Mouse (Mus musculus) liver (tissue): ENCODE results near the gene Pih1d1.
"Not testable (repeated sequence)": the region's sequence is repeated elsewhere in the genome, so short reads cannot be mapped to it uniquely, and the experiment has no call there.

Source experiments
- DNase-seq: peaks from one replicate; pipeline ENCODE4 v3.0.0-alpha.2; 2020; ENCODE audit warnings: mixed read lengths

Pih1d1 gene

GRCm38 (mm10) chr7:45148534-45149098 is 5.5 kb upstream of the Pih1d1 start:
- DNase-seq: no peak

DNA sequence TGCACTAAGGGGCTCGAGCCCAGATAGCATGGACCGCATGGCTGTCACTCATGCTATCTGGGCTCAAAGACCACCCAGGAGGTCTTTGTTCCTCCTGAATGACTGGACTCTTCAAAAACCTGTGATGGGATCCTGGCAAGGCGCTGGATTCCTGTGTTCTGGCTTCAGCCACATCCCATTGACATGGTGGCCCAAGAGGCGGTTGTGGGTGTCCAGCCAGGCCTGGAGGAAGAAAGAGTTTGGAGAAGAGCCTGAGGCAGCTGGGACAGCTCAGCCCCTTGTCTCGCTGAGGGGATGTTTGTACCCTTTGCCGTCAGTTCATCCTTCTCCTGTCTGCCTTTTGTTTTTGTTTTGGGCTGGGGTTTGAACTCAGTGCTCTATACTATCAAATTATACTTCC is 4.6 kb upstream of the Pih1d1 start:
- DNase-seq: no peak

GRCm38 (mm10) chr7:45150321-45150720 is 3.8 kb upstream of the Pih1d1 start:
- no peak for DNase-seq

DNA sequence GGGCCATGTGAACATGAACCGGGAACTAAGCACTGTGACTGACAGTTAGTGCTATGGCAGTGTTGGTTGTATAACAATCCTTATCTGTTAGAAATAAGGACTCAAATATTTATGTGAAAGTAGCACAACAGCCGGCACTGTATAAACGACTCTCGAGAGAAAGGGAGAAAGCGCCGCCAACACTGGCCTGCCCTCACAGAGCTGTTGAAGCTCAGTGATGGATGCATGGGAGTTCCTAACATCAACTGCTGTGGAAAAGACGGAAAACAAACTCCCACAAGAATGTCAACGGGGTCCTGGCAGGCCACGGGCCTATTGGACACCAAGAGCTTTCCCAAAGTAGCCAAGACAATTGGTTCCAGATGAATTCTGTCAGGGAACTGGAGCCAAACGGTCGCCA is 2.8 kb upstream of the Pih1d1 start:
- no peak for DNase-seq

GRCm38 (mm10) chr7:45153052-45153451 is 1.1 kb upstream of the Pih1d1 start:
- not testable (repeated sequence) for DNase-seq

DNA sequence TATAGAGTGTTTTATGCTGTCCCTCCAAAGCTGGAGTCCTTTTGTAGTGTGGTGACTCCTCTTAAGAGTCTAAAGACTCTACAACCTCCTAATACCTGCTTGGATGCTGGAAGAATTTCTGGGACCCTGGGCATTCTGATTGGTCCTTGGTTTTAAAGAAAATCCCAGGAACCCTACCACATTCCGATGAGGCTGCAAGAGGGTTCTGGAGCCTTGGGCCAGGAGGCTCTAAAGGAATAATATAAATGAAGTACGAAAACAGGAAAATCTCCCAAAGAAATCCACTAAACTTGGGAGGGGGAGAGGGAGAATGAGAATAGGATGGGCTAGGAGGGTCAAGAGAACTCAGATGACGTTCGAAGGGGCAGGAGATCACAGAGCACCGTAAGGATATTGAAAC is 517 bp upstream of the Pih1d1 start:
- no peak for DNase-seq

DNA sequence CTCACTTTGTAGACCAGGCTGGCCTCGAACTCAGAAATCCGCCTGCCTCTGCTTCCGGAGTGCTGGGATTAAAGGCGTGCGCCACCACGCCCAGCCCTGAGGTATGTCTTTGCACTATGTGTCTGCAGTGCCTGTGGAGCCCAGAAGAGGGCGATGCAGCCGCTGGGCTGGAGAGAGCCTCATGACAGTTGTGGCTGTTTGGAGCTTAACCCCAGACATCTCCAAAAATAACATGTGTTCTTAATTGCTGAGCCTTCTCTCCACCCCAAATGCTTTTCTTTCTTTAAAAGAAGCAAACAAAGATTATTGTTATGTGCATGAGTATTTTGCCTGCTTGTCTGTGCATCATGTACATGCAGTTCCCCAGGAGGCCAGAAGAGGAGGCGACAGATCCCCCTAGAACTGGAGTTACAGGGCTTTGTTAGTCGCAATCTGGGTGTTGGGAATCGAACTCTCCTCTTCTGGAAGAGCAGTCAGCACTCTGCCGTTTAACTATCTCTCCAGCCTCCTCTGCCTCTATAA is 951 bp downstream of the Pih1d1 start:
- DNase-seq: peak; percentile 70

DNA sequence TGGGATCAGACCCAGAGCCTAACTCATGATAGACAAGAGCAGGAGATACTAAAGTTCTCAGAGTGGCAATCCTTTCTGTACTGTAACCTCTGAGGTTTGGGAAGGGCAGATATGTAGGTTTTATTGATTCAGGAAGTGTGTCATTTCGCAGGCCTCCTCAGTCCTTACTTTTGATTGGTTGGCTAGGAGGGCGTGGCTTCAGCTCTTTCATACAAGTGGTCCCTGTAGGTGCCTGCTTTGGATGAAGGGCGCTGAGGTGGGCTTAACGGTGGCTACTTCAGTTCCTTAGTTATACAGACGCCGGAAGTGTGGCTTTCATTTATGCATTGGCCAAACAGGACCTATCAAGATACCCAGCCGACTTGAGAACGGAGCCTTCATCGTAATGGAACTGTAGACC is 1.5 kb downstream of the Pih1d1 start:
- no peak for DNase-seq

DNA sequence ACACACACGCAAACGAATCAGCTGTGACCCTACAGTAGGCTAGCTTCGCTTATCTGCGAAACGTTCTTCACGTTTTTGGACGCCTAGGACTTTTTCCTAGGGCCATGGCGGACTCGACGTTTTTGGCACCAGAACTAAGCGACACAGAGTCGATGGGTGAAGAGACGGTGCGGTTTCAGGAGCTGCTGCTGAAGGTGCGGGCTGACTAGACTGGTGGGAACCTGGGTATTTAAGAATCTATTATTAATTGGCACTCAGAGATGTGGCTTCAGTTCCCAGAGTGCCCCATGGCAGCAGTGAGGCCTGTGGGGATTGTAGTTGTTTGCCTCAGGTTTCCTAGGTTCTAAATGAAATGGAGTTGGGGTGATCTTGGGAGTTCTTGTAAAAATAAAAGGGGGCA is 2.1 kb downstream of the Pih1d1 start:
- no peak for DNase-seq

GRCm38 (mm10) chr7:45157459-45157858 is 3.4 kb downstream of the Pih1d1 start:
- no peak for DNase-seq

DNA sequence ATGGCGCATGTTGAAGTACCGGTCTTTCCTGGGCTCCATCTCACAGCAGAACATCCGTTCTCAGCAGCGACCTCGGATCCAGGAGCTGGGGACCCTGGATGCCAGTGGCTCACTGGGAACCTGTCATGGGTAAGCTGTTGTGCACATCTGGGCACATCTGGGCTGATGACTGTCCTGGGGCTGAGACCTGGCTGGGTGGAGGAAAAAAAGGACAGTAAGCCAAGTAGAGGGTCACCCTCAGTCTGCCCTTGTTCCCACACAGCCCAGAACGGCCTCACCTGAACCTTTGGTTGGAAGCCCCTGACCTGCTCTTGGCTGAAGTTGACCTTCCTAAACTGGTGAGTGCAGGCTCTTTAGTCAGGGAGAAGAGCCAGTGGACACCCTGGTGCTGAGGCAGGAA is 4.9 kb downstream of the Pih1d1 start:
- DNase-seq: no peak

DNA sequence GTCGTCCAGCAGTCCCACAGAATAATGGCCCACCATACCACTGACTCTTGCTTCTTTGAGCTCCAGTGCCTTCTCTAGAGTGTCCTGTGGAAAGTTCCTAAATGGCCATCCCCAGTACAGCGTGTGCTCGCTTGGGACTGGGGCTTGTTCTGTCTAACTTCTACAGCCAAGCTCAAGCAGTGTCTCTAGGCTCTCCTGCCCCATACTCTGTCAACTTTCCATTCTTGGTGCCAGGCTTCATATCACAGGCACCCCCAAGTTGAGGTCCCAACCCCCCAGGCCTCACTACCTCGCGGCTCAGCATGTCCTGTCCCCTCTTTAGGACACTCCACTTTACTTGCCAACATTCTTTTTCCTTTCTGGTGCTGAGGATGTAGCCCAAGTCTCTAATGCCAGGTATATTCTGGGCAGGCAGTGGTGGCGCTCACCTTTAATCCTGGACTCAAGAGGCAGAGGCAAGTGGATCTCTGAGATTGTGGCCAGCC is 6.3 kb downstream of the Pih1d1 start:
- DNase-seq: no peak

GRCm38 (mm10) chr7:45160866-45161265 is 6.8 kb downstream of the Pih1d1 start:
- no peak for DNase-seq

- peak; percentile 84 for DNase-seq
These were observed 7.7 kb downstream of the Pih1d1 start for GRCm38 (mm10) chr7:45161612-45162473.

DNA sequence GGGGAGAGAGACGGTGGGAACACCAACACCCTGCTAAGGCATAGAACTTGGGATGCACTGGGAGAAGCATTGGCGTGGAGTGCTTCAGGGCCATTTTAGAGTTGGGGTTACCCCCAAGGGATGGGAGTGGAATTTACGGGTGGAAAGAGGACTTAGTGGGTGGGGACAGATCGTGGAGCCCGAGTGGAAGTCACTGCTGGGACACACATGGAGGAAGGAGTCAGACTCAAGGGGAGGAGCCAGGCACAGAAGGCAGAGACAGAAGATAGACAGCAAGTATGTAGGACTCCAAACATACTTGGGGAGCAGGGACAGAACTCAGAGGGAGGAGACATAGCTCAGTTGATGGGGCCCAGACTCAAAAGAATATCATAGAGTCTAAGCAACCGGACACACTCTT is 8.4 kb downstream of the Pih1d1 start:
- DNase-seq: no peak

DNA sequence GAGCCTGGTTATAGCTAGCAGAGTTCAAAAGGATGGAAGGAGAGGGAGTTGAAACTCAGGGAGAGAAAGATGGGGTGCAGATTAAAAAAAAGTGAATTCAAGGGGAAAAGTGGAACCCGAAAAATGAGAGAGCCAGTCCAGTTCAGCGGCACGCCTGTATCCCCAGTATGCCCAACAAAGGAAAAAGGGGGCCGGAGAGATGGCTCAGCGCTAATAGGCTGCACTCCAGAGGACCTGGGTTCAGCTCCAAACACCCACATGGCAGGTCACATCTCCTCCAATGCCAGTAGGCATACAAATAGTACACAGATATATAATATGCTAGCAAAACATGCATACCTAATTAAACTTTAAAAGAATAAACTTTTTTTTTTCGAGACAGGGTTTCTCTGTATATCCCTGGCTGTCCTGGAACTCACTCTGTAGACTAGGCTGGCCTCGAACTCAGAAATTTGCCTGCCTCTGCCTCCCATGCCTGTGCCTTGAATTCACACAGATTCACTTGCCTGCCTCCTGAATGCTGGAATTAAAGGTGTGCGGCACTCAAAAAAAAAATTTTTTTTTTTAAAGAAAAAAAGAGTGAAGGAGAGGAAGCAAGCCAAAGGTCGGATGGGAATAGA is 9.0 kb downstream of the Pih1d1 start:
- DNase-seq: no peak

- DNase-seq: peak; percentile 62
These were observed 9.8 kb downstream of the Pih1d1 start, which contains the start of gene Slc17a7 for GRCm38 (mm10) chr7:45163735-45164490. TSS of gene Slc17a7 (plus strand) at chr7:45163949.

DNA sequence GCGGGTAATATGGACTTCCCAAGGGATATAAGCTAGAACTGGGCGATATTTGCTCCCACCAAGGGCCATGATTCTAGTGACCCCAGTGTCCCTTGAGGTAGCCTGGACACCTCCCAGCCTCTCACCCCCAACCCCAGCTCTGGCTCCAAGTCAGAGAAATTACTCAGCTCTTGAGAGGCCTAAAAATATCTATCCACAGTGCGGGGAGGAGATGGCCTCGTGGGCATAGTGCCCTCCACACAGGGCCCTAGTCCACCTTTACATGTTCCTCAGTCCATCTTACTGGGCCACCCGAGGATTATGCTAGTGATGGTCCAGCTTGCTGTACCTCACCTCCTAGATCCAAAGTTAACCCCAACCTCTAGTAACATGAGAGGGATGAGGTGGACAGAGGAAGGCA is 10.7 kb downstream of the Pih1d1 start:
- no peak for DNase-seq

DNA sequence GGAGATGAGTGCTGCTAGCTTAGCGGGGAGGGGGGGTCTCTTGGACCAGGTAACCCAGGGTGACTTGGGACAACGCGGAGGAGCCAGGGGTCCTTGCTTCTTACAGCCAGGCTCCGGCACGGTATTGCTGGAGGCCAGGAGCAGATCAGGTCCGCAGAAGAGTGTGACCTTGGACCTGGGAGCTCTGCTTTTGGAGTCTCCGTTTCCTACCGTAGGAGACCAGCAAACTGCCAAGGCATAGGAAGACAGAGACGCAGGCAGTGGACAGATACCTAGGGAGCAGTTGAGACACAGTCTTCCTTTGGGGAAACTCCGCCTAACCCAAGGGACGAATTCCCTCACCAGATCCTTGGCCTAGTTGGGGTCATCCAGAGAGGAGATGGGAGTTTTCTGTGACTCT is 11.6 kb downstream of the Pih1d1 start:
- DNase-seq: no peak

- DNase-seq: no peak
These were observed 12.9 kb downstream of the Pih1d1 start for GRCm38 (mm10) chr7:45166950-45167401.

DNA sequence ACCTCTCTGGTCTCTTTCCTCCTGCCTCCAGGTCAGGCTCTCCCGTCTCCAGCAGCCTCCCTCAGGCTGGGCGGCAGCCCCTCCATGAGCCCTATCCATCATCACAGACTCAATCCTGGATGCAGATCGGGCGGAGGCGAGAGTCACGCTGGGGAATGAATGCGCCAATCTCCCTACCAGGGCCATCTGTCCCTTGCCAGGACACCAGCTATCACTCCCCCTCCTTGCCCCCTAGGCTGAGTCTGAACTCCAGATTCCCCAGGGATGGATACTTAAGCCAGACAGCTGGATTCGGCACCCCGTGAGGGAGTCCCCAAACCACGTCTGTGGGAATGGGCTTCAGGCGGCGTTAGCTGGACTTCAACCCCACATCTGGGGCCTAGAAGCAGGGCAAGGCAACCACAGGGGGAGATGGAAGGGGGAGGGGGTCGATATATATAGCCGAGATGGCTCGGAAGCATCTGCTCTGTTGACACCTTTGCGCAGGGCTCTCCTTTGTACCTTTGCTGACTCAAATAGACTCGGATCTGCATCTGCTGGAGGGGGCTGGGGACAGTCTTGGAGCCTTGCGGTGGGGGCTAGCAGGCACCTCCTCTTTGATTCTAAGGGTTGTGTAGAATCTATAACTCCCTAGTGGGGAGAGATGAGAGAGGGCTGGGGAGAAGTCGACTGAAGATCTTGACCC is 13.8 kb downstream of the Pih1d1 start:
- no peak for DNase-seq

DNA sequence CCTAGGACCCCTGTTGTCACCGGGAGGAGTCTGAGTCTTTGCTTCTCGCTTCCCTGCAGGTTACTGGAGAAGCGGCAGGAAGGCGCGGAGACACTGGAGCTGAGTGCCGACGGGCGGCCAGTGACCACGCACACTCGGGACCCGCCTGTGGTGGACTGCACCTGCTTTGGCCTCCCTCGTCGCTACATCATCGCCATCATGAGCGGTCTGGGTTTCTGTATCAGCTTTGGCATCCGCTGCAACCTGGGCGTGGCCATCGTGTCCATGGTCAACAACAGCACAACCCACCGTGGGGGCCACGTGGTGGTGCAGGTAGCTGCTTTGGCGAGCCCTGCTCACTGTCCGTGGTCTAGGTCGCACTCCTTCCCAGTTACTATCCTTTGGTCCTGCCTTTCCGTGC is 14.6 kb downstream of the Pih1d1 start:
- no peak for DNase-seq
